Mouse (Mus musculus) layer of hippocampus, postnatal 10 days (tissue): ENCODE results near the gene Plod1. TPM values are rescaled to one million over a fixed set of nuclear protein-coding genes. Genes with fewer than 3 reads are reported as not detected.

Experiments used
- DNase-seq, 2 experiments: peaks; one replicate each; pipeline ENCODE4 v3.0.0; 2021; ENCODE audit warnings: low spot score in 2 of 2
- total RNA-seq, 2 experiments: library from RNA; stranded (reverse); gene quantifications; 2 replicates each; pipeline ENCODE4 v1.2.3; 2021

Plod1 gene
- total RNA-seq, 2 experiments from 2014 or later: 24.0 to 26.0 TPM

DNA sequence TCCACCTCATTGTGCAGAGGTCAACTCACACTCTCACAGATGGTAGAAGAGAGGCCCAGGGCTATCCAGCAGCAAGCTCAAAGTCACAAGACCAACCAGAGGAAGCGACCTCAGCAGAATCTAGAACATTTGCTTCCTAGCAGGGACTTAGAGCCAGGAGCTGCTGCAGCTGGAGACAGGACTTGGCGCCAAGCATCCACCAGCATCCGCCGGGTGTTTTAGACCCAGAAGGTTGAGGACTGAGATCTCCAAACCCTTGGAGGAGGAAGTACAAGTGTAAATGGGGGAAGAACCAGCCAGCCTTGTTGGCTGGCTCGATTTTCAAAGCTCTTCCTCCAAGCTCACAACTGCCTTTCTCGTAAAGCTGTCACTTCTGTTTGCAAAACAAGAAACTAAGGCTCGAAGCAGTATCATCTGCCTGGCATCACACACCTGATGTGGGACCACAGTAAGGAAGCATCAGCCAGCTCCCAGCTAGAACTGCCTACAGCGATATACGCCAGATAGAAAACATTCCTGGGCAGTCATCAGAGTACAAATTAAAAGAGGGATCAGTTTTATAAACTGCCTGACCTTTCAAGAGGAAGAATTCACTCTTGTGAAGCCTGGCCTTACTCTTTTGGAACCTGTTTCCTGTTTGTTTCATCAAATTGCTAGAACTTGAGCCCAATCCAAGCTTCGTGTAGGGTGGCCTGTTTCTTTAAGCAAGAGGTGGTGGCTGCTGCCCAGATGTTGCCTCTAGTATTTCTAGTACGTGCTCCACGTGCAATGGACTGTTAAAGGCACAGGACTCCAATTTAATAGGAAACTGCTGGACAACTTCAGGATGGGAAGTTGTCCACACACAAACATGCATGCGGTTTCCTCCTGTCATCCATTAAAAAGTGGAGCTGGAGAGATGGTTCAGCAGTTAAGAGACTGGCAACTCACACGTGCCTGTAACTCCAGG, 1.9 kb upstream of the Plod1 start:
- no peak for DNase-seq

DNA sequence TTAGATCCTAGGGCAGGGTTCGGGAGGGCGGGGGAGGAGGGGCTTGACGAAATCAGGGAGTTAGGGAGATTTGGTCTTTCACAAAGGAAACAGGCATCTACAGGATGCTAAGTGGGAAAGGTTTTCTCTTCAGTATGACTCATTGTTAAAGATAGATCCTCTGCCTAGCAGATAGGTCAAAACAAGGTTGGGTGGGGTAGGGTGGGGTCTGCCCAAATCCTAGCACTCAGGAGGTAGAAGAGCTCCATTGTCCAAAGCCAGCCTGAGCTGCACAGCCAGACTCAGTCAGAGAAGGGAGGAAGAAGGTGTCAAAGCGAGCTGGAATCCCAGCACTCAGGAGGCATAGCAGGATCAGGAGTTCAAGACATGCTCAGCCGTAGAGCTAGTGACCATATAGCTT, 919 bp upstream of the Plod1 start:
- DNase-seq: no peak

DNA sequence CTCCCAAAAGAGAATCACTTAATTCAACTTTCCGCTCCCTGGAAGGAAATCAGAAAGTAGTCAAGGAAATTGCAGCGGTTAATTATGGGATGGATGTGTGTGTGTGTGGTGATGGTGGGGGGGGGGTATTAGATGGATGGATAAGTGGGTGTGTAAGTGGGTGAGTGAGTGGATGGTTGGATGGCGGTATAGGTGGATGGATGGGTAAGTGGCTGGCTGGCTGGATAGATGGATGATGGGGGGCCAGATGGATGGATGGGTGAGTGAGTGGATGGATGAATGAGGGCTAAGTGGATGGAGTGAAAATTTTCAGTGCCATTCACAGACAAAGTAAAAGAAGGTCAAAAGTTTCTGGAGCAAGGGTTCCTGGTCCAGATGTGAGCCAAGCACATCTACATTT, 454 bp upstream of the Plod1 start:
- DNase-seq: no peak

DNA sequence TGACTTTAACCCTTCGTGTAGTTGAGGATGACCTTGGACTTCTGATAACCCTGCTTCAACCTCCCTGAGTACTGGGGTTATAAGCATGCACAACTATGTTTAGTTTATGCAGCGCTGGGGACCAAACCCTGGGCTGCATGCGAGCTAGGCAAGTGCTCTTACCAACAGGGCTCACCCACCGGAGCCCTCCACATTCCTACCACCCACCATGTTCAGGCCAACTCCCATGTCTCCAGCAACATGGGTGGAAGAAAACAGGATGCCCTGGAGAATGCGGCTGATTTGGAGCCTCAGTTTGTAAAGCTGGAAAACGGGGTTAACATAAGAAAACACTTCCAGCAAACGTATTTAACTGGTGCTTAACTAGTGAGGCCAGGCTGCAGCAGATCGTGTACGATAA, 663 bp downstream of the Plod1 start:
- no peak for DNase-seq

DNA sequence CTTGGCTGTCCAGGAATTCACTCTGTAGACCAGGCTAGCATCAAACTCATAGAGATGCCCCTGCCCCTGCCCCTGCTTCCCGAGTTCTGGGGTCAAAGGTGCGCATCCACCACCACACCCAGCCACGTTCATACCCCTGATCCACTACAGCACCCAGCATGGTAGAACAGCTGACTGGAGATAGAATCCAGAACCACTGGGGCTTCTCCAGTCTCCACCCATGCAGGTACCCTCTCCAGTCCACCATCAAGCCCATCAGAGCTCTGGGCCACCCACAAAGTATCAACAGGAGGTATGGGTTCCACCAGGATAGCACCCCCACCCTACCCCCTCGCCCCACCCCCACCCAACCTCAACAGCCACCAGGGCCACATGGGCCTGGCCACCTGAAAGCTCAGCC, 2.0 kb downstream of the Plod1 start:
- no peak for DNase-seq

DNA sequence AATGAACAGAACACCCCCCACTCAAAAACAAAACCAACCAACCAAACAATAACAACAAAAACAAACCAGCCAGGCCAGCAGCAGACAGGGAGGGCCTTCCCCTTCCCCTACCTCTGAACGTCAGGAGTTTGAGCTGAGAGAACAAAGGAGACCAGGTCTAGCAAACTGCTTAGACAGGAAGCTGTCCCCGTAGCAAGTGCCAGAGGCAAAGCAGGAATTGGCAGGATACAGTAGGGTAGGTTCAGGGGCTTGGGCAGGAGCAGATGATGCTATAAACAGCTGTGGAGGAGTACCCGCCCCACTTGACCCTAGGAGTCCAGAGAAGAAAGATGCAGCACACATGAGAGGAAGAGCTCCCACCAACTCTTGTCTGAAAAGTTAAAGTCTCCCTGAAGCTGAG, 2.4 kb downstream of the Plod1 start:
- DNase-seq: no peak

DNA sequence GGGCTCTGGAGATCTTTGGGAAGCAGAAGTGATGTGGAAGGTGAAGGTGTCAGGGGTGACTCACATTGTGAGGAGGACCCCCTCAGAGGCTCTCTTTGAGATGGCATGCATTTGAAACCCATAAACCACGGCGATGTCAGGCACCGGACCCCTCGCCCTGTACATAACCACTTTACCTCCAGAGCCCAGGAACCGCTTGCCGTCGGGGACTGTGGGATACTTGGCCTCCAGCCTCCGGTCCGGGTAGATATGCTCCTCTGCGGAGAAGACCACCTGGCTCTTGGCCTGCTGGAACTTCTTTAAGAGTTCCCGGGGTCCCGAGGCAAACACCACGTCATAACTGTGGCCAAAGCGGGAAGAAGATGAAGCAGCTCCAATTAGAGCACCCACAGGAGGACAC, 5.6 kb downstream of the Plod1 start:
- DNase-seq: no peak

DNA sequence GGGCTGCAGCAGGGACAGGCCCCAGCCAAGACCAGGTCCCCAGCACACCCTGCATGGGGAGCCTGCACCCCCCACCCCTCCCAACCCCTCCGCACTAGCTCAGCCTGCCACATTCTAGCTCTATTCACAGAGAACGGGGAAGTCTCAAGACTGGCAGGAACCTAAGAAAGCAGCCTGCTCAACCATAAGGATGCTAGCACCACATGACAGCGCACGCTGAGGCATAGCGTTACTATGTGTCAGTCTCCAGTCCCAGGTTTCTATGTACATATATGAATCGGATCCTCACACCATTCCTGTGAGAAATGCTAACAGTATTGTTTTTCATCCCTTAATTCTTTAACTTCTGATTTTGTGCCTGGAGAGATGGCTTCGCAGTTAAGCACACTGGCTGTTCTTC, 8.0 kb downstream of the Plod1 start:
- DNase-seq: no peak

DNA sequence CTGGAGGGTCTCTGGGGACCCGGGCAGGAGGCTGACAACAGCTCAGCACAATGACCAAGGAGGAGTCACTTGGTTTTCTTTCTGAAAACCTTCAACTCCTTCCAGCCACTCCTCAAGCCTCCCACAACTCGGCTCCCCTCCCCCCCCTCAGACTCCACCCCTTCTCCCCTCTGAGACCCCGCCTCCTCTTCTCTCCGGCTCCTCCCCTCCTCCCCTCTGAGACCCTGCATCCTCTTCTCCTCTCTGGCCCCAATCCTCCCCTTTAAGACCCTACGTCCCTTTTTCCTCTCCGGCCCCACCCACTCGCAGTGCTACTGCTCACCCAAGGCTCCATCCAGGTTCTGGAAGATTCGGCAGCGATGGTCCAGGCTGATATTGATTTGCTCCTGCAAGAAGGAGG, 8.4 kb downstream of the Plod1 start:
- no peak for DNase-seq

DNA sequence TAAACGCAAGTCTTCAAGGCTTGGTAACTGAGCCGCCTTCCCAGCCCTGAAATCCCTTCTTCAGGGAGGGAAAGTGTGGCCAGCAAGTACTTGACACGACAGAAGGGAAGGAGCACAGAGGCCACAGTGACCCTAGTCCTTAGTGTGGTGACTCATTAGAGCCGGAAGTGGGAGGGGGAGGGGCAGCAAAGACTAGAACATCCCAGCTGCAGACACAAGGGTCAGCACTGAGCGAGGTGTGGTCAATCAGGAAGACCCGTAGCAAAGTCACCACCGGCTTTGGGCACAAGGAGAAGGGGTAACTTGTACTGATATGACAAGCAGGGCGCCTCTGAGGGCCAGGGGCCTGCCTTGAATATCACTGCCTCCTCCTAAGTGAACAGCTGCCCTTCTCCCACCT, 8.9 kb downstream of the Plod1 start:
- DNase-seq: no peak

DNA sequence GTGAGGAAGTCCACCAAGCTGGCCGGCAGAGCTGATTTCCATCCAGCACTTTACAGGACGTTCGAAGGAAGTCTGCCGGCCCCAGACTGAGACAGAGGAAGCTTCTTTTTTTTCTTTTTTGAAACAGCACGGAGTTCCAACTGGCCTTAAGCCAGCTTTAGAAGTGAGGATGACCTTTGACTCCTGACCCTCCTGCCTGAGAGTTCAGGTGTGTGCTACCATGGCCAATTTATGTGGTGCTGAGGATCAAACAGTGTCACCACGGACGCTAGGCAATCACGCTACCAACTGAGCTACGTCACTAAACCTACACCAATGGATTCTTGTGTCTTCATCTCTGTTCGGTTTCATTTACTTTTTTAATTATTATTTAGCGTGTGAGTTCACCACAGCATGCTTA, 14.2 kb downstream of the Plod1 start:
- DNase-seq: no peak

DNA sequence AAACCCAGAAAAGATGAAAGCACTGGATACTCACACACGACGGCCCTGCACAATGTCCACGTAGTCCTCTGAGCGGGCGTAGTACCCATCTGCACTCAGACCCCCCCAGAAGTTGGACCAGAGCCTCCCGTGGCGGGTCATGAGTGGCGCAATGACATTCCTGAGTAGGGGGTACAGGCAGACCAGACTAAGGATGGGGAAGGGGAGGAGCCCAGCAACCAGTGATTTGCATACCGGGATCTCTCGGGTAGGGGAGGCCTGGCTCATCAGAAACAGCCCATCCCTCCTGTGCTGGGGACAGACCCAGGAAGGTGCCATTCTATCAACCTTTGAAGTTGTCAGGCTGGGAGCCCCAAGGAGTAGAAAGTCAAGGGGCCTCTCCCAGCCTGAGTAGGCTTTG, 15.6 kb downstream of the Plod1 start:
- DNase-seq: no peak

DNA sequence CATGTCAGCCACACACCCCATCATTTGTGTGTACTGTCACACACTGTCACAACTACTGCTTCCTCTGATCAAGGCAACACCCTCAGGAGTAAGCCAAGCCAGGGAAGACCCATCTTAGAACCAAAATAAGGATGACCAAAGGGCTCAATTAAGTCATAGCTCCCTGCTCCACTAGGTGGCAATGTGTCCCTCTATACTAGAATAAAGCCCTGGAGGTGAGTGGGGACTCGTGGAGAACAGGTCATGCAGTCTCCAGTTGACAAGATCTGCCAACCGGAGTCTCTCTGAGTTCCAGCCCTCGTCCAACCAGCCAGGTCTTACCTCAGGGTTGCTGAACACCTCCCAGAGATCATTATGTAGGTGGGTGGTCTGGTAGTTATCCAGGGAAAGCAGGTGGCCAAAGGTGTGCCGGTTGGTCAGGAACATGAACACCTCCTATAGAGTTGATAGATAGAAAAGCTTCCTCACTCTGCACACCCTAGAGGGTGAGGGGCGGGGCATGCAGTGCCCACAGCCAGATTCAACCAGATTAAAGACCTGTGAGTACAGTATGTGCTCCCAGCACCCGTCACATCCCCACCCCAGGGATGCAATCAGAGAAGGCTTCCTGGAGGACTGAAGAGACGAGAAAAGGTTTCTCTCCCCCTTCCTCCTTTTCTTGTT, 18.0 kb downstream of the Plod1 start:
- DNase-seq: peak; percentile 59 to 64

DNA sequence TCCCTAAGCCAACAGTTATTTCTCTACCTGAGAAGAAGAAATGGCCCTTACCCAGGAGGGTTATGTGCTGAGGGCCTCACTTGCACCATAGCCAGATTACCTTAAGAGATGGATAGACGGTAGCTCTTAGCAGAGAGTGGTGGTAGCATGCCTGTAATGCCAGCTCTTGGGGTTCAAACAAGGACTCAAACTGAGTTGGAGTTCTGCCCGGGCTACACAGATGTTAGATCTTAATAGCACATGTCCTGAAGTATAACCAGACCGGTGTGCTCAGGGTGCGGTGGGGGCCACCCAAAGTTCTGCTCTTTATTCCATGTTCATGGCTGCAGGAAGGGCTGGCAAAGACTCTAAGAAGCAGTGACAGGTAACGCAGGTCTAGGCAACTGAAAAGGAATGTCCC, 27.1 kb downstream of the Plod1 start:
- no peak for DNase-seq

DNA sequence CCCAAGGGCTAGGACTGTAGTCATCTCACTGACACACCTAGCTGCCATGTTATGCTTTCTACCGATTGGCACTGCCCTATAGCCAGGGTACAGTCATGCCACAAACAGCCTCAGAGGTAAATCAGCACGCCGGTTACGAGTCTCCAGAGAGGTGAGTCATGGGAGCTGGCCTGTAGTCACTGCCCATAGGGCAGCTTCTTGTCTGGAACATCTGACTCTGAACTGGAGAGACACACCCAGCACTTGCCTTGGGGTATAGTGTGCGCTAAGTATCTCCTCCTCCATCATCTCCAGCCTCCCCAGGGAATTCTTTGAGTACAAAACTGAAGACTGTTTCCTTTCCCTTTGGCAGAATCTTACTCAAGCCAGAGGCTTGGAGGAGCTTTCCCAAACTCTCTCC, 30.3 kb downstream of the Plod1 start:
- DNase-seq: no peak

DNA sequence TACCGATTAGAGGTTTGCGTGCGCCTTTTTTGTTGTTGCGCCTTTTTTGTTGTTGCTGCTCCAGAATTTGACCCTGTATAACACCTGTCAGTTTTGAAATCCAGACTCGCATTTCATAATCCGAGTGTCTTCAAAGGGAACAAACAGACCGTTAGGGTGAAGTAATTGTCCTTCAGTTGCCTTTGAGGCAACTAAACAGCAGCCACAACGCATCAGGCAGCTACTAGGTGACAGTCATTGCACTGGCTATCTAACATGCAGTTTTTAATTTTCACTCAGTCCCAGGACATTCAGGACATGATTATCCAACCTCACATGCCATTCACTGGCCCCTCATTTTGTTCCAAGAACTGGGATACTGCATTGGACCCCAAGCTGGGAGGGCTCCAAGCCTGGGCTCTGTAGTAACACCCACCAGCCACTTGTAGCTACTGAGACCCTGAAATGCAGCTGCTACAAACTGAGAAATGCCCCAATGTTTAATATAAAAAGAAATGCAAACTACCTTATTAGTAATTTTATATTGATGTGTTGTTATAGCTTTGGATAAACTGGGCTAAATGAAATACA, 31.4 kb downstream of the Plod1 start:
- DNase-seq: peak in 1 of 2 experiments; percentile 48

DNA sequence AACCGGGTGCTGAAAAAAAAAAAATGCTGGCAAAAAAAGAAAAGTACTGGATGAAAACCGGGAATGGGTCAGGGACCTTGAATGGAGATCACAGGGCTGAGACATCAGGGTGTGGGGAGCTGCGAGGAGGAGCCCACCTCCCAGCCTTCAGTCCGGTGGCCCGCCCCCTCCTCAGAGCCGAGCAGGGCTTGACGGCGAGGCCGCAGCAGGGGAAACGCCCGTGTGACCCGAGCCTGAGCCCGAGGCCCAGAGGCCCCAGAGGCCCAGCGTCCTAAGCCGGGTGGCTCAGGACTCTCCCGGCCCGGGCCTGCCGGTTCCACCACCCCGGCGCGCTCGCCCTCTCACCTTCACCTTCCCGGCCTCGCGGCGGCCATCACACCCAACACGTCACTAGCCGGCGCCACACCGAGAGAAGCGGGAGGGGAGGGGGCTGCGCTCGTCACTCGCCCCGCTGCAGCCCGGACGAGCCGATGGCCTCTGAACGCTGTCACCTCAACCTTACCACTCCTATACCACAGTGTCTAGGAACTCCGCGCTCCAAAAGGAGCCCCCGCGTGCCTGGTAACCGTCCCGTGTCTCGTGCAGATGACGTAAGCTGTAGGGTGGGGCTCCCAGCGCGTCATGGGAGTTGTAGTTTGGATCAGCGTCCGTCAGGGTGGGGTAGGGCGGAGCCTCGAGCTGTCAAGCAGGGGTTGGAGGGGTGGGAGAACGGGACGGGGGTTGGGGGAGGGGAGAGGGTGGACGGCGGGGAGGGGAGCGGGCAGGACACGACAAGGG, 32.1 kb downstream of the Plod1 start, which contains the start of gene Mfn2:
TSS of gene Mfn2 (minus strand) at position 392 of the 777 bp plus-strand sequence.
- peak; percentile 90 to 91 for DNase-seq

DNA sequence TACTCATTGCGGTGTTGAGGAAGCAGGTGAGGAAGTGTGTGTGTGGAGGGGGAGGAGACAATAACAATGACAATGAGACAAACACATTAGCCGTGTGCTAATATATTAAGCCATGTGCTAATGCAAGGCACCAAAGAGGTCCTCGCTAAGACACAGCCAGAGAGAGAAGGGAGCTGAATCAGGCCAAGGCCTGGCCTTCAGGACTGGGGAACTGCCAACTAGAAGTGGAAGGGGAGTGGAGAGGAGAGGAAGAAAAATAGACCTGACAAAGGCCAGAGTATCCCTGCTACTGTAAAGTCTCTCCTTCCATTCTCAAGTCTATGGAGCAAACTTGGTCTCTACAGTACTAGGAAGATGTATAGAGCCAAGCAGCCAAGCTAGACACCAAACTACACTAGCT, 33.0 kb downstream of the Plod1 start:
- DNase-seq: no peak

DNA sequence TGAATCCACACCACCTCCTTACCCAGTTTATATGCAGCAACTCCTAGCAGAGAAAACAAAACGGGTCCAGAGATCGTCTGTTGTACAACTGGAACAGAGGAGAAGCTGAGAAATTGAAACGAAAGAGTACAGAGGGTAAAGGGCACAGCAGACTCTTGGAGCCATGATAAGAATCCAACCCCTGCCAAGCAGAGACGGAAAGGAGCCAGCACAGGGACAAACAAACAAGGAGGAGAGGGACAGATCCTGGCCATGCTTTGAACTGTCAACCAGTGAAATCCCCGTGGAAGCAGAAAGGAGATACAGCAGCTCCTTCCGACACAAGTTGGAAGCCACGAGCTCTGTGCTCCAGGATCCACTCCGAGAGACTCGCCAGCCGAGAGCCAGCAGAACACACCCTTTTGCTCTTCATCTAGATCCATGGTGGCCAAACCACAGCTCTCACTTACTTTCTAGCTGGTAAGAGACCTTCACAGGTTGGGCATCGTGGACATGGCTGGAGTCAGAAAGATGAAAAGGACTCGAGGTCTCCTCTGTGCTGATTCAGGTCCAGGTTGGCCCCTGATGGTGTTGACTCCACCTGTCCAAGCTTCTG, 33.6 kb downstream of the Plod1 start:
- DNase-seq: no peak

DNA sequence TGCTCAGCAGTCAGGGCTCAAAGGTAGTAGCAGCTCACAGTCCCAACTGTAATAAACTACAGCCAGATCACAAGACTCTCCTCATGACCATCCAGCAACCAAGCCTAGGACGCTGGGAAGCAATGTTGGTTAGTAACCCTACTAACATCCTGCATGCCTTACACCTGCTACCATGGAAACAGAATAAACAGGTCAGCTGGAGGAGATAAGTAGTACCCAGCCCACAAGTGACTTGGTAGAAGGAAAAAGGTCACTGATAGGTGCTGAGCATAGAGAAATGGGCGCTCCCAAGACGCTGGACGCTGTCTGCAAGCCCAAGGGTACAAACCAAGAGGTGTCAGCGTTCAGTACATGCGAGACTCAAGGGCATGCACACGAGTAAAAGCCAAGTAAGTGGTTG, 36.1 kb downstream of the Plod1 start:
- DNase-seq: no peak

DNA sequence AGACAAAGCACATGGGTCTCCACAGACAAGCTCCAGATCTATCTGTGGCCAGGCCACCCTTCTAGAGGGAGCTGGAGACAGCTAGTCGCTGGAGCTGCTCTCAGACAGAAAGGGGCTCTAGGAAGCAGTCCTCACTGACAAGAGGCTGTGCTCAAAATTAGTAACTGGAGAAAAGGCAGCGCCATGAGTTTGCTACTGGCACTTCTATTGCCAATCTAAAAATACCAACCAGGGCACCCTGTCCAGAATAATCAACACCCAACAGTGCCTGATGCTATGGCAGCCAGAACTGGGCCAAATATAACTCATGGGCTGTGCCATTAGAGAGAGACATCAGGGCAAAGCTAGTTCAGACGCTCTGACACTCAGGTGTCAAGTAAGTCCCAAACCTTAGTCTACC, 39.2 kb downstream of the Plod1 start:
- DNase-seq: no peak
